Mouse (Mus musculus) C2C12 (cell line): ENCODE measurements around the gene Cyp4f18.
"Not testable (repeated sequence)": the region's sequence is repeated elsewhere in the genome, so short reads cannot be mapped to it uniquely, and the experiment has no call there.

ENCODE experiments used
- CEBPB ChIP-seq: IDR thresholded peaks from one replicate; pipeline ENCODE4 v1.6.1; 2011; ENCODE audit warnings: low read depth, mild to moderate bottlenecking, control low read depth, moderate library complexity
- CTCF ChIP-seq: IDR thresholded peaks from one replicate; pipeline ENCODE4 v1.5.1; 2011; ENCODE audit not compliant: control insufficient read depth, insufficient read depth, insufficient read length
- FOSL1 ChIP-seq: IDR thresholded peaks from one replicate; pipeline ENCODE4 v1.8.0; 2011; ENCODE audit warnings: mild to moderate bottlenecking, low read length; ENCODE audit not compliant: poor library complexity, insufficient read depth, severe bottlenecking
- MYOD1 ChIP-seq: IDR thresholded peaks from one replicate; pipeline ENCODE4 v1.6.1; 2011; ENCODE audit warnings: low read depth; ENCODE audit not compliant: control insufficient read depth, insufficient read length

DNA sequence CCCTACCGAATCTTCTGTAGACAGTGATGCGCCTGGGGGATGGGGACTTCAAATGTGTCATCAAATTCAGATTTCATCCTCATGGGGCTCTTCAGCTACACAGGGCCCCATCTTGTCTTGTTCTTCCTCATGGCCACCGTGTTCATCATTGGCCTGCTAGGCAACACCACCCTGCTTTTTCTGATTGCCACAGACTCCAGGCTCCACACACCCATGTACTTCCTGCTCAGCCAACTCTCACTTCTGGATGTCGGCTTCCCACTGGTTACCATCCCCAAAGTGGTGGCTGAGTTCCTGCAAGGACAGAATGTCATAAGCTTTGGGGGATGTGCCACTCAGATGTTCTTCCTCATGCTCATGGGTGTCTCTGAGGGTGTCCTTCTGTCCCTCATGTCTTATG lies 48.2 kb upstream of the Cyp4f18 start:
- not testable (repeated sequence) for TF ChIP-seq FOSL1, CTCF, CEBPB, MYOD1
